Mouse (Mus musculus) left cerebral cortex, adult 2 months (tissue): ENCODE data around the gene Rnf130. TPM values are rescaled to one million over a fixed set of nuclear protein-coding genes. Genes with fewer than 3 reads are reported as not detected.

Experiments
- DNase-seq, 2 experiments: peaks; one replicate each; pipeline ENCODE4 v3.0.0; 2021 to 2022; ENCODE audit warnings: low spot score in 2 of 2, mixed read lengths in 1 of 2; ENCODE audit errors: extremely low spot score in 1 of 2
- H3K27ac ChIP-seq: fragments of 200-600 bp; 2 replicates; pipeline ENCODE4 v1.8.1; 2022
- H3K4me3 ChIP-seq: fragments of 200-600 bp; 2 replicates; pipeline ENCODE4 v1.8.1; 2022
- CTCF ChIP-seq: fragments of 200-600 bp; IDR thresholded peaks from 2 replicates; pipeline ENCODE4 v1.8.1; 2022; ENCODE audit warnings: antibody characterized with exemption, mild to moderate bottlenecking, moderate library complexity
- intact Hi-C: fragments of 180-260 bp; cut with DNase I; formaldehyde crosslinking; loops from one replicate; pipeline ENCODE4 v1.15.1; 2025
- total RNA-seq, 2 experiments: library from RNA; stranded (reverse); gene quantifications; 2 replicates each; pipeline ENCODE4 v1.2.3; 2021

The Rnf130 gene
- total RNA-seq, 2 experiments from 2014 or later = 91.9 to 95.4 TPM

DNA sequence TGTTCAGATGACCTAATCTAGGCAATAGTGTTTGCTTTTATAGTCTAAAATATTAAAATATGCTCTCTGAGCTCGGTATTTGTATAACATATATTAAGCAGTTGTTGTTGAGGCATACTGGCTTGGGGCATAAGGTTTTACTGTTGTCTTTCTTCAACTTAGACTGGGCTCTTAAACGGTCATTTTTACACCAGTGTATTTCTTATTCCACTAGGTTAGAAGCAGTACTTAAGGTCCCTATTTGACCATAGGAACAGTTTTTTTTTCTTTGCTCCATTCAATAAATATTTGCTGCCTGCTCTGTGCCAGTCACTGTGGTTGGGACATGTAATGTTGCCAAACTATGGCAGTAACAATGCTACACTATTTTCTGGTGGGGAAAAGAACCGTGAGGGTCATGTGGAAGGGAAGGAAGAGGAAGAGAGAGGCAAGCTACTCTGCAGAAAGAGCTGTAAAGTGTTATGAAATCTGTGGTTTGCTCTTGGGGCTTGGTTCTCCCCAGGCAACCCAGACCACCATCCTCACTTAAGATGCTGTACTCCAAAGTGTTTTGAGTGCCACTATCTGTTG is 1.5 kb downstream of the Rnf130 start:
- Histone ChIP-seq H3K4me3 (peak overlapping the region; percentile 88), H3K27ac (peak overlapping the region; percentile 92)
- intact Hi-C loops = loop anchor here (5.0 kb wide), 1 partner anchor 61 kb away; no protein-coding TSS in a partner anchor
- DNase-seq = no peak
- TF ChIP-seq CTCF = no peak

DNA sequence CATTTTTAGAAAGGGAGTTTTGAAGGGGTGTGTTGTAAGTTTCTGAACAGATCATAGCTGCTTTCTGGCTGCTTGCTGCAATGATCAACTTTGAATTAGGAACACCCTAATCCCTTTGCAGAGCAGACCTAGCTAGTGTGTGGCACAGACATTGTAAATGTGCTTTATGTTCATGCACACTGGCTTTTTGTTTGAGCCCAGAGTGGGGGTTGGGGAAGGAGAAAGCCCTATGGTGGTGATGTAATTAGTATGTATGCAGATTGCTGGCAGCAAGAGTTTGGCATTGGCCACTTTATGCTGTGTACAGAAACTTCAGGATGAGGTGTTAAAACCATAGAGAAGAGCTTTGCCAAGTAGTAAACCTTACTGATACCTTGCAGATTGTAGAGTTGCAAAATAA is 3.3 kb downstream of the Rnf130 start:
- TF ChIP-seq CTCF = no peak
- DNase-seq = no peak

GRCm38 (mm10) chr11:50034155-50034554 is 9.0 kb downstream of the Rnf130 start:
- no peak for DNase-seq
- intact Hi-C loops = no loop called here
- no peak overlapping the region for H3K27ac ChIP-seq
- no peak overlapping the region for H3K4me3 ChIP-seq
- TF ChIP-seq CTCF = no peak

More for the DNA sequence above, 3.3 kb downstream of the Rnf130 start:
- intact Hi-C loops = loop anchor here (5.0 kb wide), 1 partner anchor 59 kb away; no protein-coding TSS in a partner anchor
- H3K4me3 ChIP-seq = no peak overlapping the region
- H3K27ac ChIP-seq = no peak overlapping the region

GRCm38 (mm10) chr11:50035726-50036125 is 10.6 kb downstream of the Rnf130 start:
- intact Hi-C loops = no loop called here
- no peak for DNase-seq
- no peak overlapping the region for H3K4me3 ChIP-seq
- no peak overlapping the region for H3K27ac ChIP-seq
- TF ChIP-seq CTCF = no peak

GRCm38 (mm10) chr11:50036781-50037460 is 11.8 kb downstream of the Rnf130 start:
- TF ChIP-seq CTCF = no peak
- Histone ChIP-seq H3K27ac (peak overlapping the region; percentile 41; the same call in 1 of the 2 replicates), H3K4me3 (no peak overlapping the region)
- DNase-seq = no peak
- intact Hi-C loops = no loop called here

DNA sequence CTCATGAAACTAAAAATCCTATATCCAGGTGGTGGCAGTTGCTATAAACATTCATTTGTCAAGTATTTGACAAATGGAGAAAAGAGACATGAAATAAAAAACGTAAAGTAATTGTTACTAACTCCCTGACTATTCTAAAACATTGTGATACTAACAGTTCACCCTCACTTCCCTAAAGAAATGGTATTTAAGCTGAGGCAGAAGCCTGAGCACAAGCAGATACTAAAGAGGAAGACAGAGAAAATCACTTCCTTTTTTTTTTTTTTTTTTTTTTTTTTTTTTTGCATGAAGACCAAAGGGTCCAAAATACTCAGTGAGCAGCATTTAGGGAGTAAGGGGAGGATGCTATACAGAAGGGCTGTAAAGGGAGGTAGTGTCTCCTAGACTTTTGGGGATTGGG is 13.6 kb downstream of the Rnf130 start:
- intact Hi-C loops = no loop called here

GRCm38 (mm10) chr11:50041148-50041547 is 16.0 kb downstream of the Rnf130 start:
- DNase-seq = no peak
- H3K27ac ChIP-seq = no peak overlapping the region
- H3K4me3 ChIP-seq = no peak overlapping the region
- no peak for TF ChIP-seq CTCF
- intact Hi-C loops = no loop called here

More for the DNA sequence above, 13.6 kb downstream of the Rnf130 start:
- TF ChIP-seq CTCF = no peak
- H3K4me3 ChIP-seq = no peak overlapping the region
- no peak for DNase-seq
- H3K27ac ChIP-seq = no peak overlapping the region

GRCm38 (mm10) chr11:50042345-50042997 is 17.3 kb downstream of the Rnf130 start:
- DNase-seq = no peak
- intact Hi-C loops = no loop called here
- no peak overlapping the region for H3K27ac ChIP-seq
- no peak for TF ChIP-seq CTCF
- no peak overlapping the region for H3K4me3 ChIP-seq

DNA sequence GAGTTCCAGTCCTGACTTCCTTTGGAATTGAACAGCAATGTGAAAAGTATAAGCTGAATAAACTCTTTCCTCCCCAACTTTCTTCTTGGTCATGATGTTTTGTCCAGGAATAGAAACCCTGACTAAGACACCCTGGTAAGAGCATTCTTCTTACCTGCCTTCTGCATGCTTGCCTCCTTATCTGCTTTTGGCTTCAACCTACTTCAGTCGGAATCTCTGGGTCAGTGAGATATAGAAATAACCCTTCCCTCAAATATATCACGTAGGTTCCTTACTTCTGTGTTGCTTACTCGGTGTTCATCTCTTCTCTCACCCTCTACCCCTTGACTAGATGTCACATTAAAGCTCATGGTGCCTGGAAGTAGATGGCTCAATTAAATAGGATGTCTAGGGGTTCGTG is 19.3 kb downstream of the Rnf130 start:
- no peak for DNase-seq
- intact Hi-C loops = no loop called here
- TF ChIP-seq CTCF = no peak

DNA sequence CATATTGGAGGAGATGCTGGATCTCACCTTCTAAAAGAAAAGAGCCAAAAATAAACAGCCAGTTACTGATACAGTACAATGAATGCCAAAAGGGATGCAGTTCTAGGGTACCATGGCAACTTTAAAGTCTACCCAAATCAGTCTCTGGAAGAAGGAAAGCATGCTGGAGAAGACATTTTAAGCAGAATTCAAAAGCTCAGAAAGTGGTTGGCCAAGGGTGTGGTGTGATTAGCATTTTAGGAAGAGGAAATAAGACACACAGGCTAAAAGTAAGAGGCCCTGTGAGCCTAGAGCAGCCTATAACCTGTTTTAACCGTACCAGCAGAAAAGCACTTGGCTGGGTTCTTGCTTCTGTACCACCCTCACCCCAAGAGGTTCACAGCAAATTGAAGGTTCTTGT is 22.5 kb downstream of the Rnf130 start:
- intact Hi-C loops = no loop called here

More for the DNA sequence above, 19.3 kb downstream of the Rnf130 start:
- no peak overlapping the region for H3K4me3 ChIP-seq
- no peak overlapping the region for H3K27ac ChIP-seq

DNA sequence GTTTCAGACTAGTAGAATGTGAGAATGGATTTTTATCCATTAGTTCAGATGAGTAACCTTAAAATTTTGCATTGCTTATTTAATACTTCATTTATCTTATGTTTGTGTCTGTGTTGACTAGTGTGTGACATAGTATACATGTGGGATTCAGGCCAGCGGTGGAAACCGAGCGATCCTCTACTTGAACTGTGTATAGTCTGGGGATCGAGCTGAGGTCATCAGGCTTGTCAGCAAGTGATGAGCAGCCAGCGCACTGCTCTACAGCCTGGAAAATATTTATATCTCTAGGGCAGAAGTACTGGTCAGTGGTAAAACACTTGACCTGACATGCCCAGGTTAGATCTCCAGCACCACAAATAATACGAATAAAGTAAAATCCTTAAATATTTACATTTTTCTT is 23.0 kb downstream of the Rnf130 start:
- Histone ChIP-seq H3K27ac (no peak overlapping the region), H3K4me3 (no peak overlapping the region)
- intact Hi-C loops = no loop called here
- no peak for TF ChIP-seq CTCF
- DNase-seq = no peak

More for the DNA sequence above, 22.5 kb downstream of the Rnf130 start:
- H3K4me3 ChIP-seq = no peak overlapping the region
- no peak for TF ChIP-seq CTCF
- no peak overlapping the region for H3K27ac ChIP-seq
- DNase-seq = no peak

DNA sequence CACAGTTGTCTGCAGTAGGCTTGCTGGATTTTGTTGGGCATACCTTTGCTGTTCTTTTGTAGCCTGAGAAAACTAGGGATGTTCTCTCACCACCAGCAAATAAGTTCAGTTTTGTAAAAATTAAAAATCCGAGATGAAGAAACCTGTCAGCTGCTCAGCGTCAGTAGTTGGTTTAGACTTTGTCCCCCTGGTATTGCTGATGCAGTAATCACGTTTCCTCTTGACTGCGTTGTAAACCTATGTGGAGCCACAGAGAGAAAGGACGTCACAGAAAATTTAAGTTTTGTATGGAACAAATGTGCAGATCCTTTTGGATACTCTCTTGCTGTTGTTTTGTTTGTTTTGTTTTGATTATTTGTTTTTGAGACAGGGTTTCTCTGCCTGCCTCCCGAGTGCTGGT is 25.2 kb downstream of the Rnf130 start:
- DNase-seq = no peak
- Histone ChIP-seq H3K27ac (no peak overlapping the region), H3K4me3 (no peak overlapping the region)
- intact Hi-C loops = no loop called here
- no peak for TF ChIP-seq CTCF
